Mouse (Mus musculus): Measurements from ENCODE around the gene Mccc1. TPM values are rescaled to one million over a fixed set of nuclear protein-coding genes. Genes with fewer than 3 reads are reported as not detected.
A peak's percentile ranks its signal among the peaks of the same experiment; 100 is the strongest.

The Mccc1 gene
- total RNA-seq (2021), result 10 to 100 TPM; 45.5 to 49.9 TPM

- intact Hi-C loops (cut with DNase I), result loop anchor here (5.0 to 10.0 kb wide), 2 partner anchors 68 to 144 kb away; no protein-coding TSS in a partner anchor
- peak; percentile 96 to 97 for DNase-seq
Measured at GRCm38 (mm10) chr3:36000275-36001239, at the start of gene Mccc1. Mccc1 (minus strand) TSS chr3:36000678.

DNA sequence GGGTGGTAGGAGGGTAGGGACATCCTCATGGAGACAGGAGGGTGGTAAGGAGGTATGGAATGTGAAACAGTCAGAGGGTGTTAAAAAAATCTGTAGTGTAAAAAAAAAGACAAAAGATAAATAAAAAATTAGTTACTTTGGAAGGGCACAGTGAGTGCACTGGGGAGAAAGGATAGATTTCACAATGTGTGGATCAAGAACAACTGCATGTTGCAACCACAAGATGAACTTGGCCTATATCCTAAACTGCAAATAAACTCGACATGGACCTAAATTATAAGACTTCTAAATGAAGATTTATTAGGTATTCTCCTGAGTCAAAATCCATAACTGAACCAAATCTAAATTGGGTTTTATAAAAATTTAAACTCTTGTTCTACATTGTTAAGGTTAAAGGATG, 48.6 kb upstream of the Mccc1 start:
- DNase-seq, result no peak
- intact Hi-C loops (cut with DNase I), result no loop called here

- no peak for DNase-seq
- intact Hi-C loops (cut with DNase I), result no loop called here
Measured at GRCm38 (mm10) chr3:36045086-36045485, 44.6 kb upstream of the Mccc1 start.

- no peak for DNase-seq
- intact Hi-C loops (cut with DNase I), result no loop called here
Measured at GRCm38 (mm10) chr3:36044520-36044919, 44.0 kb upstream of the Mccc1 start.

DNA sequence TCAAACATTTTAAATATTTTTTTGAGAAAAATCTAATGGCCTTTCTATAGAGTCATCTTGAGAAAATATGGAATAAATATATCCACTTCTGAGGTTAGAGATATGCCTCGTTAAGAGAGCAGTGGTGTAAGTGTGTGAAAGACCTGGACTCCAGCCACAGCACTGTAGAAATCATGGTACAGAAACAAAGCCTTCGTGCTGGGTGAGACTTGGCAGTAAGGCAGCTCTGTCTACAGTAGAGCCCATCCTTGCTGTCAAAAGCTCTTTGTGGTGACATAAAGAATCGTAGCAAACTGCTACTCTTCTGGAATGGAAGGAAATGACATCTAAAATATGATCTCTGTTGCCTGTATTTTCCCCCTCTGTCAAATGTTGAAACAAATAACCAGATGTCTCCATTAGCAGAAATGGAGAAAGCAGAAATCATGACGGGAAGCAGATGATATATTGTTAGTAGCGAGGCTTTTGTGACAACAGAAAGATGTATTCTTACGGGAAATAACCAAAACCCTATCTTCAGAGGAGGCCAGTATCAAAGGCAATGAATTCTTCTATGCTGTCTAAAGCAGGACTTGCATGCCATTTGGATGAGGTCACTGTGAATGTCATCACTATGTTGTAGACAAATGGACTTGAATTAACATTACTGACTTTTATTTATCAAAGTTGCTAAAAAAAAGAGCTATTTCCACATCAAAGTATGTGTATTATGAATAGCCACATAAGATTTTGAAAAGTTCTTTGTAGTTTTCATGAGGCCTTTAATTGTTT, 31.4 kb upstream of the Mccc1 start:
- DNase-seq, result peak; percentile 5 to 8
- intact Hi-C loops (cut with DNase I), result no loop called here

DNA sequence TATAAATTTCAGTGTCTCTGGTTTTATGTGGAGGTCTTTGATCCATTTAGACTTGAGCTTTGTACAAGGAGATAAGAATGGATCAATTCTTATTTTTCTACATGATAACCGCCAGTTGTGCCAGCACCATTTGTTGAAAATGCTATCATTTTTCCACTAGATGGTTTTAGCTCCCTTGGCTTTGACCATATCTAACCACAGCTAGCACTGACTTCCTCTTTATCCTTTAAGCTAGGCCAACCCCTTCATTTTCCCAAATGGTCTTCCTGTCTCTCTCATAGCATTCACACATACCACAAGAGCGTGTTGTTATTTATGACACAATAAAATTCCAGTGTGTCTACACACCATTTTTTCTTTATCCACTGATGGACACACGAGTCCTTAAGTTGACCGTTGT, 29.5 kb upstream of the Mccc1 start:
- DNase-seq, result no peak
- intact Hi-C loops (cut with DNase I), result no loop called here

GRCm38 (mm10) chr3:36025732-36026131, 25.3 kb upstream of the Mccc1 start:
- intact Hi-C loops (cut with DNase I), result no loop called here
- DNase-seq, result no peak

DNA sequence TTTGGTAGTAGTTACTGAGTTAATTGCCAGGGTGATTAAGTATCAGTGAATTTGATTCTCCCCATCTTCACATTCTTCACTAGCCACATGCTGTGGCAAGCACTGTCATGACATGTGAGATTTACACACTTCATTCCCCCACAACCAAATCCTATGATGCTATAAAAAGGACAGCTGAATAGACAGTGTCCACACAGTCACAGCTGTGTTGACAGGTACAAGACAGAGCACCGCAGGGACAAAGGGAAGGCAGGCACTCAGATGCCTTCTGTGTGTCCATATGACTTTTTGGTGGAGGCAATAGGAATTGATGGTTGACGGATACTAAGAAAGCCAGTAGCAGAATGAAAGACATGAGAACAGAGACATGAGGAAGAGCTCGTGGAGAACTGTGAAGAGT, 10.8 kb upstream of the Mccc1 start:
- intact Hi-C loops (cut with DNase I), result no loop called here
- DNase-seq, result peak; percentile 10 to 20

DNA sequence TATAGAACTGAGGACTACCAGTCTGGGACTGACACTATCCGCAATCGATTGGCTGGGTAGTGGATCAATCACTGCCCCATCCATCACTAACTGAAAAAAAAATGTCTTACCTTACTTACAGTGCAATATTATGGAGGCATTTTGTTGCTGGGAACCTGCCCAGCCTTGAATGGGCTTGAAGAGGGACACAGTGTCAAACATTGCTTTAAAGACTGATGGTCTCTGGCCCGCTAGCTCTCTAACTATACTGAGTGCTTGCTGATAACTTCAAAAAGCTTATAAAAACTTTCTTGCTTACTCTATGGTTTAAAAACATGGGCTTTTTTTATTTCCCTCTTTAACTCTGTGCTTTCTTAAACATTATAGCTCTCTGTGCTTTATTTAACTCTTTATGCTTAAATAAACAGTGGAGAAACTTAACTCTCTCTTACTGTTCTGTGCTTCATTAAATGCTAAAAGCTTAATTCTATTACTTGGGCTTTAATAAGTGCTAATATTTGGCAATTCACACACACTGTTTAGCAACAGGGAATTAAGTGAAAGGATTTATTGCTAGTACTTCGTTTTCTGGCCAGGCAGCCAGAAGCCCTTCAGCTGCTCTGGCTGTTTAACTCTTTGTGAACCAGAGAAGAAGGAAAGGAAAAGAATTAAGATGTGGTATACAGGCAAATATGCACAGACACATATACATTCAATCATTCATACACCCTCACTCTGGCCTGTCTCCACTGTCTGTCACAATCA, 8.1 kb upstream of the Mccc1 start:
- DNase-seq, result no peak
- intact Hi-C loops (cut with DNase I), result loop anchor here (10.0 kb wide), 1 partner anchor 136 kb away; no protein-coding TSS in a partner anchor

GRCm38 (mm10) chr3:36004028-36004895, 3.8 kb upstream of the Mccc1 start:
- DNase-seq, result peak; percentile 21 to 32

DNA sequence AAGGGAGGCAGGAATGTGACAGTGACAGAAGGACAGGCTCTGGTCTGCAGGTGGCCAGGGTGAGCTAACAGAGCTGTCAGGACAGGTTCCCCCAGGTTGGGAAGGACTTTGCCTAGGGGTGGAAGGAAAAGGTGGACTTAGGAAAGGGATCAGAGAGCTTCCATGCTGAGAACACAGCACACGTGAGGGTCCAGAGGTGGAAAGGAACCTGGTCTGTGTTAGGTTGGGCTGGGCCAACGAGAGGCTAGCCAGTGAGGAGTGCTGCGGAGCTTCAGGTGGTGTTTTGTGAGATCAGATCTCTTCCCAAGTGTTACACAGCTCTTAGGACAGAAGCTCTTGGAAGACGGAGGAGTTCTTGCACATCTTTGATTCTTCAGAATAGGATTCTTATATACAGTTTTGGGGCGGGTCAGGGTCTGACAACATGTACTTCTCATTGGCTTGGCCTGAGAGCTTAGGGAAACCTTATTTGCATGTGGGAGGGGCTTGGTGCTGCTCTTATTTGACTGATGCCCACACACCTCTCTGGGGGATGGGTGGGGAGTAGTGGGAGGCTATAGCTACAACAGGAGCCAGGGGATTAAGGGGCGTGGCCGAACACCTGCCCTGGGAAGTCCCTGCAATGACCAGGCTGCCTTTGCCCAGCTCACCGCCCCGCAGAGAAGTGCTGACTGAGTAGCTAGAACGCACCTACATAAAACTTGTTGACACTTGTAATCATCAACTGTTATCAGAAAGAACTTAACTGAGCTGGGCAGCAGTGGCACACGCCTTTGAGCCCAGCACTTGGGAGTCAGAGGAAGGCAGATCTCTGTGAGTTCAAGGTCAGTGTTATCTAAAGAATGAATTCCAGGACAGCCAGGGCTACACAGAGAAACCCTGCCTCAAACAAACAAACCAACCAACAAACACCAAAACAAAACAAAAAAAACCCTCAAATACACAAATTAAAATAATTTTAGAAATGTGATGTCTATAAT, 5.6 kb downstream of the Mccc1 start:
- intact Hi-C loops (cut with DNase I), result loop anchor here (5.0 kb wide), 1 partner anchor 67 kb away; no protein-coding TSS in a partner anchor

More at GRCm38 (mm10) chr3:36004028-36004895, 3.8 kb upstream of the Mccc1 start:
- intact Hi-C loops (cut with DNase I), result loop anchor here (5.0 to 10.0 kb wide), 2 partner anchors 72 to 141 kb away; no protein-coding TSS in a partner anchor

DNA sequence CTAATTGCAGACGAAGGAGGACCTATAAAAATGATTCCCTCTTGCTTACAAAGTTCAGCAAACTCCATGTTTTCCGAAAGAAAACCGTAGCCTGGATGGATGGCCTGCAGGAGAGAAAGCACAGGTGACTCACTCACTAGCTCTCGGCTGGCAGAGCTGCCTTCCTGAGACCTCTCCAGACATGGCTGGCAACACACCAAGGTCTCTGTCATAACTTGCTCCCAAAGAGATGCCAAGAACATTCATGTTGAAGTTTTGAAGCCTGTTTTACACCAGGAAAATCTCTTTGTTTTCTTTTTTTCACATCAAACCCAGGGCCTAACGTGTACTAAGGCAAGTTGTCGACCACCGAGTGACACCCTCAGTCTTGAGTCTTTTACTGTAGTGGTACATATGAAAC, 9.8 kb downstream of the Mccc1 start:
- intact Hi-C loops (cut with DNase I), result no loop called here
- DNase-seq, result no peak

More for the DNA sequence above, 5.6 kb downstream of the Mccc1 start:
- no peak for DNase-seq

- no peak for DNase-seq
- intact Hi-C loops (cut with DNase I), result no loop called here
Measured at GRCm38 (mm10) chr3:35988031-35988430, 12.4 kb downstream of the Mccc1 start.

- DNase-seq, result peak in 1 of 2 experiments; percentile 14
- intact Hi-C loops (cut with DNase I), result no loop called here
Measured at GRCm38 (mm10) chr3:35986266-35986665, 14.2 kb downstream of the Mccc1 start.

GRCm38 (mm10) chr3:35973551-35973950, 26.9 kb downstream of the Mccc1 start:
- intact Hi-C loops (cut with DNase I), result loop anchor here (1.0 to 5.0 kb wide), 3 partner anchors 87 to 285 kb away; no protein-coding TSS in a partner anchor
- DNase-seq, result peak; percentile 21 to 50

DNA sequence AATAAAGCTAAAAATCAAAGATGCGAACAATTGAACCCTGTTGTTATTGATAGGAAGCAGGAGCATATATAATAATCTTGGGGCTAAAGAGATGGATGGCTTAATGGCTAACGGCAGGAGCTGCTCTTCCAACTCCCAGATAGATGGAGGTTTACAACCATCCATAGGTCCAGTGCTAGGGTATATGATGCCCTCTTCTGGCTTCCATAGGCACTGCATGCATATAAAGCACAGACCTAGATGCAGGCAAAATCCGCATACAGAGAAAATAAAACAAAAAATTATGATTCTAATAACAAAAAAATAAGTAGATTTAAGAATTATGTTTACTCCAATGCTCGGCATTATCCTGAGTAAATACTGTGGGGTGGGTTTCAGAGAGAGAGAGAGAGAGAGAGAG, 27.5 kb downstream of the Mccc1 start:
- DNase-seq, result peak; percentile 18 to 32
- intact Hi-C loops (cut with DNase I), result loop anchor here (1.0 to 5.0 kb wide), 3 partner anchors 87 to 284 kb away; no protein-coding TSS in a partner anchor

DNA sequence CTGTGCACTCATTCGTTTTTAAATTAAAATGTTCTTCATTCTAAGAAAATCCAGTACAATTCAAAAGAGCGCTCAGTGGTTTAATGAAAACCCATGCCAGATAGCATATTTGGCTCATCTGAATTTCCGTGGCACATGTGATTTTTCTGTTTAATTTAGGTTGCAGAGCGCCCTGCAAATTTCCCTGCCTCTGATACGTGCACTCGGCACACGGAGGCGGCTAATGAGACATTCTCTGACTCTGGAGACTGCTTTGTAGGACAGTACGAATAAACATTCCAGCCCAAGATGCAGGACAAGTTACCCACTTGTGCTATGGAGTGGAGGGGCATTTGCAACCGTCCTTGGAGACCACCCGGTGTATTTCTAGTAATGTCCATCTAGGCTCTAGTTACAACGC, 29.3 kb downstream of the Mccc1 start:
- DNase-seq, result no peak
- intact Hi-C loops (cut with DNase I), result loop anchor here (5.0 kb wide), 1 partner anchor 166 kb away; no protein-coding TSS in a partner anchor

GRCm38 (mm10) chr3:35970441-35970840, 30.0 kb downstream of the Mccc1 start:
- DNase-seq, result no peak
- intact Hi-C loops (cut with DNase I), result loop anchor here (5.0 kb wide), 1 partner anchor 167 kb away; no protein-coding TSS in a partner anchor
